Mouse (Mus musculus) brain, embryonic 14.5 days (tissue): ENCODE measurements around the gene Wdcp. TPM values are rescaled to one million over a fixed set of nuclear protein-coding genes. Genes with fewer than 3 reads are reported as not detected.

ENCODE experiments used
- DNase-seq: peaks from one replicate; pipeline ENCODE4 v3.0.0-alpha.2; 2011; ENCODE audit warnings: low read depth
- CTCF ChIP-seq: fragments of 200-500 bp; IDR thresholded peaks from 2 replicates; pipeline ENCODE4 v1.5.1; 2012; ENCODE audit warnings: inconsistent platforms, mild to moderate bottlenecking, moderate library complexity, borderline replicate concordance; ENCODE audit not compliant: insufficient read depth, insufficient read length; ENCODE audit errors: extremely low read depth
- POLR2A ChIP-seq: fragments of 200-500 bp; IDR thresholded peaks from 2 replicates; pipeline ENCODE4 v1.6.1; 2012; ENCODE audit warnings: mild to moderate bottlenecking, inconsistent platforms, borderline replicate concordance; ENCODE audit not compliant: poor library complexity, insufficient read depth, insufficient read length, severe bottlenecking; ENCODE audit errors: extremely low read depth
- polyA plus RNA-seq: library from polyadenylated mRNA; depleted of rRNA; stranded (reverse); fragments of >200 nt; gene quantifications from 2 replicates; pipeline ENCODE4 v1.2.3, GENCODE M21; 2012

Wdcp gene
- polyA plus RNA-seq, 1 experiment = 10.8 TPM

GRCm38 (mm10) chr12:4840741-4841140, 2.4 kb upstream of the Wdcp start:
- peak; percentile 19 for DNase-seq
- TF ChIP-seq POLR2A = no peak
- no peak for TF ChIP-seq CTCF

GRCm38 (mm10) chr12:4841392-4841887, 1.7 kb upstream of the Wdcp start, which contains the start of gene Fkbp1b:
Gene Fkbp1b, minus strand, starts transcription at chr12:4841591.
- peak; percentile 64 for DNase-seq
- no peak for TF ChIP-seq POLR2A
- no peak for TF ChIP-seq CTCF

DNA sequence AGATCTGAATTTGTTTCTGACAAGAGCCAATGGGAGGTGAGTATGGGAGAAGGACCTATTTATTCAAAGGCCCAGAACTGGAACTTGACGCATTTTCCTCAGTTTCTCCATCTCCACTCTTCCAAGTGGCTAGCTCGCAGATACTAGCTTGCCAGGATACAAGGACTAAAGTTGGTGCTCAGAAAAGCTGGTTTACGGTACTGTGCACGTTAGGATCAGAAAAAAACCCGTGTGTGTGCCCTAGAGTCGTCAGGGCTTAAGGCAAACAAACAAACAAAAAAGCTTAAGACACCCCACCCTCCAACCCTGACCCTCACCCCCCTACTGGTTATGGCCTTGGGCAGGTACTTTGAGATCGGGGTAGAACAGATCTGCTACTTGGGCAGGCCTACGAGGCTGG, 647 bp upstream of the Wdcp start:
- TF ChIP-seq CTCF (no peak), POLR2A (no peak)
- peak; percentile 2 for DNase-seq

- TF ChIP-seq POLR2A (no peak), CTCF (no peak)
- peak; percentile 65 for DNase-seq
Measured at GRCm38 (mm10) chr12:4843741-4844140, 638 bp downstream of the Wdcp start.

GRCm38 (mm10) chr12:4856160-4856559, 13.1 kb downstream of the Wdcp start:
- no peak for DNase-seq
- TF ChIP-seq CTCF (peak; percentile 29; the same call in 1 of the 2 replicates), POLR2A (no peak)

DNA sequence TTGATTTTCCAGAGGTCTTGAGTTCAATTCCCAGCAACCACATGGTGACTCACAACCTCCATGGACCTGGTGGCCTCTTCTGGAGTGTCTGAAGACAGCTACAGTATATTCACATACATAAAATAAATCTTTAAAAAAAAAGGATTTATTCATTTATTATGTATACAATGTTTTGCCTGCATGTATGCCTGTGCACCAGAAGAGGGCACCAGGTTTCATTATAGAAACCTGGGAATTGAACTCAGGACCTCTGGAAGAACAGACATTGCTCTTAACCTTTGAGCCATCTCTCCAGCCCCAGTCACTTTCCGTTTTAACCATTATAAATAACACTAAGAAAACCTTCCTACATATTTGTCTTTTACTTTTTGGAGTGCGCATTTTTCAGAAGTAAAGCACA, 13.7 kb downstream of the Wdcp start:
- TF ChIP-seq CTCF (no peak), POLR2A (no peak)
- no peak for DNase-seq

DNA sequence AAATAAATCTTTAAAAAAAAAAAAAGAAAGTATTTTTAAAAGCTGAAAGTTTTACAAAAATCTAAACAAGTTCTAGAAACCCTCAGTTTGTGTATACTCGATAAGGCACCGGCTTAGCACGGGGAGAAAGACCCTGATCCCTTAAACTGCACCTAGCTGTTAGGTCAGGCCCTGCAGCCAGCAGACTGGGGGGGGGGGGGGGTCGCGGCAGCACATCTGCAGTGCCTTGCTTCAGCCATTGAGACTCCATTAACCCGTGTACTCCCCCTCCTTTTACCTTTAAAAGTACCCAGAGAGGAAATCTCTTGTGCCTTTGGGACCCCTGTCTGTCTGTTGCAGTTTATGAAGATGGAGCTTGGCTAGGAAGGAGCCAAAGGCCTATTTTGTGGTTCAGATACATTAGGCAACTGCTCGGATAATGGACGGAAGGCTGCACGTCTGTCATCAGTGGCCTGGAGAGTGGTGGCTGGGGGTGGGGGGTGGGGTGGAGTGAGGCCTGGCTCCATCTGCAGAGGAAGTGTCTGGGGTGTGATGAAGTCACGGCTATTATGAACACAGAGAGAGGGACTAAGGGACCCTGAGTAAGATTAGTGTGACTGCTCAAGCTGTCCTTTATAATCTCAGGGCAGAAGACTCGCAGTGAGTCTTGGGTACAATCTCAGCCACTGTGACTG, 16.3 kb downstream of the Wdcp start:
- DNase-seq = peak; percentile 42
- TF ChIP-seq CTCF (no peak), POLR2A (no peak)

DNA sequence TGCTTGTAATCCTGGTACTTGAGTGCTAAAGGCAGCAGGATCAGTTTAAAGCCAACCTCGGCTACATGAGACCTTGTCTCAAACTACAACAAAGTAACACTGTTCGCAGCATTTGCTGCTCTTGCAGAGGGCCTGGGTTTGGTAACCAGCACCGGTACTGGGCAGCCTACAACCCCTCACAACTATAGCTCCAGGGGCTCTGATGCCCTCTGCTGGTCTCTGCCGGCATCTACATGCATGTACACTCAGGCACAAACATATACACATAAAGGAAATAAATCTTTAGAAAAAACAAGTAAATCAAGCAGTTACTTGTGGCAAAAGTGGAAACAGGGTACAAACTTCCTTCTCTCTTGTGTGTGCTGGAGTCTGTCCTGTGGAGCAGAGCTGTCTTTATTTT, 19.6 kb downstream of the Wdcp start:
- DNase-seq = no peak
- no peak for TF ChIP-seq POLR2A
- TF ChIP-seq CTCF = peak; percentile 29; the same call in 1 of the 2 replicates

DNA sequence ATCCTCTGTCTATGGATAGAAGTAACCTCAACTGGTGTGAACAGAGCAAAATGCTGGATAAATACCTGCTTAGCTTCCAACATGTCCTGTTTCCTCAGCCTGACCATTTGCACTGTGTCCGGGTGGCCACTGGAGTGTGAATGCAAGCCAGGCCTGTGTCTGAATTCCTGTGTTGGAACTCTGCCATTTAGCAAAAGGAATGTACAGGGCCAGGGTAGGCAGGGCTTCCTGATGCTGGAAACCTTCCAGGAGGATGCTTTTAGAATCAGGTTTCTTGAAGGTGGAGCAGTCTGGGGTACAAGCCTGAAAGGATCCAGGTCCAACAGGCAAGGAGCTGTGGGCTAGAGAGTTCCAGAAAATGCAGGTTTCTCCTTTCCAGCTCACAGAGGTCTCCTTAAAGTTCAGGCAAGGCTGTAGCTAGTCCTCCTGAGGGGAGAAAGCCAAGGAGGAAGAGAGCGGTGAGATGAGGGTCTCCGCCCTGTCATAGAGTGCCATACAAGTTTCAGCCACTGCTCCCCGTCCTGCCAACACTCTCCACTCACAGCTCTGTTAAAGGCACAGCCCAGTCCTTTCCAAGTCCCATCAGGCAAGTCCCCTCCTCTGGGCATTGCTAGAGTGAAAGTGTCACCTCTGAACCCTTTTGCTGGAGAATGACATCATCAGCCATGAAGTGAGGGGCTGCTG, 20.7 kb downstream of the Wdcp start:
- DNase-seq = peak; percentile 64
- TF ChIP-seq CTCF = no peak
- no peak for TF ChIP-seq POLR2A

DNA sequence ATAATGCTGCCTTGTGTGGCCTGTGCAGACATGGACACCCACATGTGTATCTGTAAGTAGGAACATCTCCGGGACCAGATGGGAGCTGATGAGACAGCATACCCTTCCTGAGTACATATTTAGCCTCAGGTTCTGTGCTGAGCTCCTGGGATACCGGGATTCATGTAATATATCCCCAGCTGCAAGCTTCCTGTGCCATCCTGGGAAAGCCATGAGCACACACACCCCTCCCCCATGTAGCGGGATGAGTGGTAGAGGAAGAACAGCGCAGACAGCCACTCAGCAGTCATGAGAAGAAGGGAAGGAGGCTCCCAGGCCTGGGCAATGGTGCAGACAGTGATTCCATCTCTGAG, 21.2 kb downstream of the Wdcp start:
- TF ChIP-seq CTCF = no peak
- no peak for TF ChIP-seq POLR2A
- DNase-seq = peak; percentile 42

- TF ChIP-seq POLR2A = no peak
- no peak for DNase-seq
Measured at GRCm38 (mm10) chr12:4868924-4869323, 25.8 kb downstream of the Wdcp start.

DNA sequence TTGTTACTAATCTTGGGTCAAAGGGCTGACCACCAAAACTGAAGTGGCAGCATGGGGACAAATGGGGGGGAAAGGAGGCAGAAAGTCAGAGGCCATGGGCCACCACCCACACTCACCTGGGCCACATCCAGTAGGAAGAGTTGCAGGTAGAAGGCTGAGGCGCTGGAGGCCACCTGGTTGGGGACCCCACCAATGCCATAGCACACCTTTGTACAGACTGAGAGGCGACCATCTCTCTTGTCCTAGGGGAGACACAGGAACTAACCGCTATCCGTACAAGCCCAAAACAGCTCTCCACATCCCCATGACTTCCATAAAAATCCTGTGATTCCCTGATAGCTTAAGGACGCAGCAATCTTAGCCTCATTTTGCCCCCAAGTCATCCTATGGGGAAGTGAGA, 28.2 kb downstream of the Wdcp start:
- no peak for DNase-seq
- TF ChIP-seq CTCF = no peak
- no peak for TF ChIP-seq POLR2A

- no peak for TF ChIP-seq CTCF
- TF ChIP-seq POLR2A = no peak
- DNase-seq = no peak
Measured at GRCm38 (mm10) chr12:4872273-4872672, 29.2 kb downstream of the Wdcp start.

DNA sequence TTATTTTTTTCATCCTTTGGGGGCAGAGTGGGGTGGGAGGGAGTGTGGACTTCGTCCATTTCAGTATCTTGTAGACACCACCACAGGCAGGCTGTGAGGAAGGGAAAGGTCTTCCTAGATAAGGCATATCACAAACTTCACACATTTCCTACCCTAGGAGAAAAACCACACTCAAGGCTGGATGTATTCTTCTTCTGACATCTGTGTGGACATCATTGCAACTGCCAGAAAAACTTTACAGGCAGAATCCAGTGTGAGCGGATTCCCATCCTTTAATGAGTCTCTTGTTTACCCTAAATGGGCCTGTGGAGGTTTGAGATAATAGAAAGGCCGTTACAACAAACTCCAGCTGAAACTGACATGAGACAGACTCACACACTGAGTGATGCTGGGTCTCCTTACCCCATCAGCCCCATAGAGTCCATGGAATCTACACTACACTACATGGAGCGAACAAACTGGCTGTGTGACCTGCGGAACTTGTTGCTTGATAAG, 29.9 kb downstream of the Wdcp start:
- TF ChIP-seq CTCF = no peak
- no peak for TF ChIP-seq POLR2A
- no peak for DNase-seq
